Mouse (Mus musculus) liver, embryonic 15.5 days (tissue): Measurements from ENCODE around the gene Stk4. TPM values are rescaled to one million over a fixed set of nuclear protein-coding genes. Genes with fewer than 3 reads are reported as not detected.

ENCODE experiments used
- ATAC-seq: fragments of 200-750 bp; cut with Nextera tagmentation; 2 replicates; pipeline ENCODE4 v1.8.0; 2017; ENCODE audit warnings: moderate number of reproducible peaks, mild to moderate bottlenecking, moderate library complexity; ENCODE audit not compliant: insufficient read depth
- H3K27ac ChIP-seq: fragments of 300-500 bp; sonication (generic); replicated peaks from 2 replicates; pipeline ENCODE4 v1.5.1; 2015; ENCODE audit warnings: mild to moderate bottlenecking, inconsistent platforms
- H3K27me3 ChIP-seq: fragments of 300-500 bp; sonication (generic); 2 replicates; pipeline ENCODE4 v1.6.1; 2015; ENCODE audit warnings: mild to moderate bottlenecking, inconsistent platforms
- H3K36me3 ChIP-seq: fragments of 300-500 bp; sonication (generic); replicated peaks from 2 replicates; pipeline ENCODE4 v1.6.1; 2015; ENCODE audit warnings: moderate library complexity, mild to moderate bottlenecking, inconsistent platforms
- H3K4me1 ChIP-seq: fragments of 300-500 bp; sonication (generic); replicated peaks from 2 replicates; pipeline ENCODE4 v1.6.1; 2015; ENCODE audit warnings: inconsistent platforms
- H3K4me2 ChIP-seq: fragments of 300-500 bp; sonication (generic); 2 replicates; pipeline ENCODE4 v1.6.1; 2015; ENCODE audit warnings: moderate library complexity, mild to moderate bottlenecking, inconsistent platforms
- H3K4me3 ChIP-seq: fragments of 300-500 bp; sonication (generic); replicated peaks from 2 replicates; pipeline ENCODE4 v1.5.1; 2015; ENCODE audit warnings: mild to moderate bottlenecking, inconsistent platforms
- H3K9ac ChIP-seq: fragments of 300-500 bp; sonication (generic); 2 replicates; pipeline ENCODE4 v1.6.1; 2015; ENCODE audit warnings: moderate library complexity, mild to moderate bottlenecking, inconsistent platforms
- H3K9me3 ChIP-seq: fragments of 300-500 bp; sonication (generic); replicated peaks from 2 replicates; pipeline ENCODE4 v1.6.1; 2016; ENCODE audit warnings: inconsistent platforms
- WGBS: fragments of 180-500 bp; shearing (Covaris S2); methylation state at CpG from one replicate; pipeline ENCODE4 v1.1.7; 2015; ENCODE audit warnings: mixed read lengths; ENCODE audit not compliant: insufficient replicate concordance; 5-methylcytosine and 5-hydroxymethylcytosine counted together
- polyA plus RNA-seq: library from polyadenylated mRNA; unstranded; fragments of >200 nt; fragmentation: Nextera tagmentation; extraction: Ambion mirVana; gene quantifications from 2 replicates; pipeline ENCODE4 v1.2.1, GENCODE M21; 2015

Stk4 gene
- polyA plus RNA-seq, 1 experiment from 2014 or later, result 14.3 TPM

DNA sequence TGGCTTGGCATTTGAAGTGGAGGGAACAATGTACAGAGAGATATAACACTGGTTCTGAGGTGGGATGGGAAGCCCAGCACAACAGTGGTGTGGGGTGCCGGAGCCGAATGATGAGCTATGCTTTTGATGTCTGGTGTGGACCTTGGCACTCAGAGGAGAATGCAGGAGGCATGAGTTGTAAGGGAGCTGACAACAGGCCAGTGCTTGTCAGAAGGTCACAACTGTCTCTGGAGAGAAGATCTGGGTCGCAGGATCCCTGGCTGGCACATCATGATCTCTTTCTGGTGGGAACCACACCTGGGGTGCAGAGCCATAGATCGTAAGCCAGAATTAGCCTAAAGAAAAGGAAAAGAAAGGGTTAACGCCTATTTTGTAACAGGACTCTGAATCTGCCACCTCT lies 107.7 kb downstream of the Stk4 start:
- Histone ChIP-seq H3K9ac (no peak overlapping the region), H3K9me3 (no peaks in the 10 kb centered on the region), H3K4me2 (no peak overlapping the region), H3K4me1 (no peaks in the 10 kb centered on the region), H3K27me3 (peaks cover 9% of the 10 kb centered on the region), H3K27ac (no peak overlapping the region), H3K36me3 (no peaks in the 10 kb centered on the region), H3K4me3 (no peak overlapping the region)
- WGBS, result 70% methylated on average over 5 of the region's 5 CpGs
- ATAC-seq, result no peak

DNA sequence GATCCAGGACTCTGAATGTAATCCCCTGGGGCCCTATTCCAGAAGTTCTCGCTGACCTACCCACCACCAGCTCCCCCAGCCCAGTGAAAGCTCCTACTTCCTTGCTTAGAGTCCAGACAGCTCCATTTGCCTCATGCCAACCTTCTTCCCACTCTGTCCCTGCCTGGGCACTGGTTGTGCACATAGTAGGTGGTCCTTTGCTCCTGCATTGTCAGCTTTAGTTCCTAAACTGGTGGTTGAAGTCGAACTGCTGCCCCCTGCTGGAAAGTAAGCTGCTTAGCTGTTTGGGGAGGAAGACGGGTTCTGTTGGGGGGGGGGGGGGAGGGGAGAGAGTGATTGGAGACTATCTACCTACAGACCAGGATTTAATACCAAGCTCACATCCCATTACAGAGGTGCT lies 110.0 kb downstream of the Stk4 start:
- Histone ChIP-seq H3K9ac (no peak overlapping the region), H3K4me2 (no peak overlapping the region), H3K9me3 (no peaks in the 10 kb centered on the region), H3K27me3 (no peaks in the 10 kb centered on the region), H3K4me1 (no peaks in the 10 kb centered on the region), H3K36me3 (no peaks in the 10 kb centered on the region), H3K27ac (no peak overlapping the region), H3K4me3 (no peak overlapping the region)
- ATAC-seq, result no peak
- WGBS, result 27% methylated on average over 3 of the region's 3 CpGs

DNA sequence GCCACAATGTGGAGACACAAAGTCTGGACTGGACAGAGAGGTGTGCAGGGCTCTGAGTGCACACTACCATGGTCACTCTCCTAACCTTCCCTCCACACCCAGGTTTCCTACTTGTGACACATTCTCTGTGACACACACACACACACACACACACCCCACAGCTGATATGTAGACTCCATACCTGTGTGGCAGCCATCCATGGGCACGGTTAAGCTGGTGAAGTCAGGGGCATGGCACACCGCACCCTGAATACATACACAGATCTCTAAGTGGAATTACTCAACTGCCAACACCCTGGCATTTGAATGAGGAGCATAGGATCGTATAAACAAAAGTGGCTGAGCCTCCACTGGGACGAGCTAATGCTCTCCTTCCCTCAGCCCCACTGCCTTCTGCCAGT lies 110.6 kb downstream of the Stk4 start:
- Histone ChIP-seq H3K27me3 (no peaks in the 10 kb centered on the region), H3K36me3 (no peaks in the 10 kb centered on the region), H3K9ac (no peak overlapping the region), H3K4me3 (no peak overlapping the region), H3K4me1 (no peaks in the 10 kb centered on the region), H3K9me3 (no peaks in the 10 kb centered on the region), H3K27ac (no peak overlapping the region), H3K4me2 (no peak overlapping the region)
- WGBS, result 67% methylated on average over 4 of the region's 4 CpGs
- no peak for ATAC-seq

GRCm38 (mm10) chr2:164182692-164183255 lies 112.7 kb downstream of the Stk4 start, which contains the start of gene Wfdc5:
Gene Wfdc5, minus strand, starts transcription at chr2:164182742.
- no peaks in the 10 kb centered on the region for H3K4me1 ChIP-seq
- H3K9ac ChIP-seq, result no peak within 1 kb of the TSS
- H3K27me3 ChIP-seq, result no peaks in the 10 kb centered on the region
- WGBS, result 50% methylated on average over 7 of the region's 7 CpGs
- H3K4me2 ChIP-seq, result no peak within 1 kb of the TSS
- H3K4me3 ChIP-seq, result no peak within 1 kb of the TSS
- no peaks in the 10 kb centered on the region for H3K36me3 ChIP-seq
- H3K27ac ChIP-seq, result no peak within 1 kb of the TSS
- H3K9me3 ChIP-seq, result no peaks in the 10 kb centered on the region
- no peak for ATAC-seq

DNA sequence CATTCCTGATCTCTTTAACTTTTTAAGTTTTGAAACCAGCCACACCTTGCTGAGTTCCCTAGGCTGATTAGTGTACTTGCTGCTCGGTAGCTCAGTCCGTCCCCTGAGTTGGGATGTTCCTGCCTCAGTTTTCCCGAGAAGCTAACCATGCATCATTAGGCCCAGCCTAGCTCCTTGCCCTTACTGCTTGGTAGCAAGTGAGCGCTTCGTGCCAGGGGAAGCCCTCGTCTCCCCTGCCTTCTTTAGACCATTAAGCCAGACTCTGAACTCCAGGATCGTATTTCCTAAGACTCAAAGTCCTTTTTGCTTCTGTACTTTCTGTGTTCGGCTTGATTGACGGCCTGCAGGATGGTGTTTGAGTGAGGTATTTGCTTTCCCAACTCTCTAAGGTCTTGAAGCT lies 113.2 kb downstream of the Stk4 start:
- 55% methylated on average over 9 of the region's 9 CpGs for WGBS
- H3K27ac ChIP-seq, result no peak overlapping the region
- no peaks in the 10 kb centered on the region for H3K27me3 ChIP-seq
- no peak overlapping the region for H3K9ac ChIP-seq
- H3K4me3 ChIP-seq, result no peak overlapping the region
- H3K36me3 ChIP-seq, result no peaks in the 10 kb centered on the region
- no peaks in the 10 kb centered on the region for H3K4me1 ChIP-seq
- H3K4me2 ChIP-seq, result no peak overlapping the region
- no peak for ATAC-seq
- no peaks in the 10 kb centered on the region for H3K9me3 ChIP-seq

DNA sequence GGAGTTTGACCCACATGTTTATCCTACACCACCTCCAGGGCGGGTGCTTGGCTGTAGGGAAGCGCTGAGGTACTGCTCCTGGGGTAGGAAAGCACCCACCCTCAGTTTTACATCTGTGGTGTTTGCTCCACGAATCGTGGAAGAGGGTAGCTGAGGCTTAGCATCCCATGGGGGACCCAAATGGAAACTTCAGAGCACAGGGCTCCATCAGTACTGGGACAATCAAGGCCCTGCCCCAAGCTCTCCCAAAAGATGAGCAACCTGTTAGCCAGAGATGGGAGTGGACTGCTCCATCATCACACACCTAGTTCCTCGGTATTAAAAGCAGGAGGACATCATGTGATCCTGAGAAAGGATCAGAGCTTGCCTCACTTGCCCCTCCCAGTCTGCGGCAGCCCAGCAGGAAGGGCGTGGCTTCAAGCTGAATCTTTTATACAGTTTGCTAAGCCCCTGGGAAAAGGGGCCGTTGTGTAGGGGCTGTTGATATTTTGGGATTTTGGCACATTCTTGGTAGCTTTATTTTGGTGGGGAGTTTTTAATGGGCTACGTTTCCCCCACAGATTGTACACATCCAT lies 114.1 kb downstream of the Stk4 start:
- H3K9ac ChIP-seq, result no peak overlapping the region
- H3K9me3 ChIP-seq, result no peaks in the 10 kb centered on the region
- no peaks in the 10 kb centered on the region for H3K4me1 ChIP-seq
- no peak overlapping the region for H3K4me3 ChIP-seq
- no peak overlapping the region for H3K27ac ChIP-seq
- ATAC-seq, result no peak
- H3K27me3 ChIP-seq, result no peaks in the 10 kb centered on the region
- WGBS, result 29% methylated on average over 9 of the region's 9 CpGs
- H3K4me2 ChIP-seq, result no peak overlapping the region
- no peaks in the 10 kb centered on the region for H3K36me3 ChIP-seq

- no peak for ATAC-seq
- H3K4me2 ChIP-seq, result no peak overlapping the region
- H3K27me3 ChIP-seq, result no peaks in the 10 kb centered on the region
- 18% methylated on average over 5 of the region's 5 CpGs for WGBS
- H3K4me3 ChIP-seq, result no peak overlapping the region
- H3K9me3 ChIP-seq, result no peaks in the 10 kb centered on the region
- H3K4me1 ChIP-seq, result no peaks in the 10 kb centered on the region
- no peak overlapping the region for H3K9ac ChIP-seq
- no peaks in the 10 kb centered on the region for H3K36me3 ChIP-seq
- H3K27ac ChIP-seq, result no peak overlapping the region
These were observed 118.6 kb downstream of the Stk4 start for GRCm38 (mm10) chr2:164188722-164189121.

DNA sequence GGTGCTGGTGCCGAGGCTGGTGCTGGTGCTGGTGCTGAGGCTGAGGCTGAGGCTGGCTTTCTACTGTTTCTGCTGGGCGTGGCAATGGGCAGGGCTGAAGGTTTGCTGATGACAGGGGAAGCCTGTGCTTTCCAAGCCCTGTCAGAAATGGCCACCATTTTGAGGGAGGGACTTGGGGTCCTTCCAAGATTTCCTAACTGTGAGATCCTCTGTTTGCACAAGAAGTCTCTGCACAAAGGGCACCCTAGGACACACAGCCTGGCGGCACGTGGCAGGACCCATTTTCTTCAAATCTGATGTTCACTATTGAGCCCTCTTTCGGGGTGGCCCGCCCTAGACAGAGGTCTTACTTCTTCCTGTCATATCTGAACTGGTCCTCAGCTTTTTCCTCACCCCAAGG lies 120.5 kb downstream of the Stk4 start, which contains the start of gene Wfdc12:
Gene Wfdc12, minus strand, starts transcription at position 33 of the 400 bp plus-strand sequence.
- H3K9me3 ChIP-seq, result no peaks in the 10 kb centered on the region
- no peak within 1 kb of the TSS for H3K4me3 ChIP-seq
- no peaks in the 10 kb centered on the region for H3K36me3 ChIP-seq
- H3K9ac ChIP-seq, result no peak within 1 kb of the TSS
- H3K4me2 ChIP-seq, result no peak within 1 kb of the TSS
- 69% methylated on average over 6 of the region's 6 CpGs for WGBS
- H3K27me3 ChIP-seq, result no peaks in the 10 kb centered on the region
- no peak within 1 kb of the TSS for H3K27ac ChIP-seq
- no peaks in the 10 kb centered on the region for H3K4me1 ChIP-seq
- ATAC-seq, result no peak

- H3K27me3 ChIP-seq, result no peaks in the 10 kb centered on the region
- no peak overlapping the region for H3K4me2 ChIP-seq
- no peaks in the 10 kb centered on the region for H3K4me1 ChIP-seq
- no peaks in the 10 kb centered on the region for H3K9me3 ChIP-seq
- H3K27ac ChIP-seq, result no peak overlapping the region
- no peak for ATAC-seq
- H3K9ac ChIP-seq, result no peak overlapping the region
- H3K4me3 ChIP-seq, result no peak overlapping the region
- H3K36me3 ChIP-seq, result no peaks in the 10 kb centered on the region
These were observed 122.2 kb downstream of the Stk4 start for GRCm38 (mm10) chr2:164192279-164192678.

- H3K4me3 ChIP-seq, result no peak overlapping the region
- 48% methylated on average over 5 of the region's 5 CpGs for WGBS
- no peak overlapping the region for H3K9ac ChIP-seq
- H3K36me3 ChIP-seq, result no peaks in the 10 kb centered on the region
- no peak overlapping the region for H3K27ac ChIP-seq
- no peaks in the 10 kb centered on the region for H3K9me3 ChIP-seq
- no peak for ATAC-seq
- H3K27me3 ChIP-seq, result no peaks in the 10 kb centered on the region
- no peaks in the 10 kb centered on the region for H3K4me1 ChIP-seq
- no peak overlapping the region for H3K4me2 ChIP-seq
These were observed 125.0 kb downstream of the Stk4 start for GRCm38 (mm10) chr2:164194959-164195630.

GRCm38 (mm10) chr2:164195971-164196699 lies 126.0 kb downstream of the Stk4 start:
- Histone ChIP-seq H3K27ac (no peak overlapping the region), H3K4me2 (no peak overlapping the region), H3K4me3 (no peak overlapping the region), H3K27me3 (no peaks in the 10 kb centered on the region), H3K36me3 (no peaks in the 10 kb centered on the region), H3K4me1 (no peaks in the 10 kb centered on the region), H3K9me3 (no peaks in the 10 kb centered on the region), H3K9ac (no peak overlapping the region)
- WGBS, result 64% methylated on average over 5 of the region's 5 CpGs
- no peak for ATAC-seq
